Mouse (Mus musculus) CH12.LX (cell line): Measurements from ENCODE around the gene Baz2b. TPM values are rescaled to one million over a fixed set of nuclear protein-coding genes. Genes with fewer than 3 reads are reported as not detected.

Source experiments
- DNase-seq: peaks from one replicate; pipeline ENCODE4 v3.0.0-alpha.2; 2013; ENCODE audit errors: extremely low read depth
- H3K27ac ChIP-seq: 2 replicates; pipeline ENCODE4 v1.5.1; 2012; ENCODE audit warnings: low read depth, mild to moderate bottlenecking, control low read depth, moderate library complexity; ENCODE audit not compliant: insufficient read depth
- H3K27me3 ChIP-seq: replicated peaks from 2 replicates; pipeline ENCODE3; 2012; ENCODE audit warnings: inconsistent platforms
- H3K36me3 ChIP-seq, 2 experiments: replicated peaks in 1 of 2; 2 replicates each; pipeline versions ENCODE3 to v1.6.1; 2012; ENCODE audit warnings: inconsistent platforms in 1 of 2, low read length in 1 of 2, mild to moderate bottlenecking in 1 of 2, mixed read lengths in 1 of 2, moderate library complexity in 1 of 2; ENCODE audit not compliant: control insufficient read depth in 1 of 2, insufficient read depth in 1 of 2
- H3K4me1 ChIP-seq, 2 experiments: 2 replicates each; pipeline ENCODE4 v1.6.1; 2012; ENCODE audit warnings: inconsistent platforms in 1 of 2, moderate library complexity in 1 of 2; ENCODE audit not compliant: insufficient read depth in 2 of 2, control insufficient read depth in 1 of 2
- H3K4me2 ChIP-seq: 2 replicates; pipeline ENCODE4 v1.6.1; 2012; ENCODE audit warnings: low read depth, mild to moderate bottlenecking, control low read depth; ENCODE audit not compliant: poor library complexity, insufficient read depth, severe bottlenecking
- H3K4me3 ChIP-seq, 3 experiments: fragments of 150-350 bp in 1 of 3; sonication (generic) in 1 of 3; replicated peaks in 1 of 3; 2 replicates each; pipeline versions ENCODE3 to v1.5.1; 2011 to 2012; ENCODE audit warnings: low read depth in 2 of 3, low read length in 2 of 3, mild to moderate bottlenecking in 2 of 3, moderate library complexity in 2 of 3, control low read depth in 1 of 3, improper control_type of control experiment in 1 of 3, inconsistent platforms in 1 of 3, mixed read lengths in 1 of 3; ENCODE audit not compliant: poor library complexity in 1 of 3
- H3K79me2 ChIP-seq: replicated peaks from 2 replicates; pipeline ENCODE4 v1.6.1; 2012; ENCODE audit warnings: mild to moderate bottlenecking, moderate library complexity; ENCODE audit not compliant: control insufficient read depth, poor library complexity, insufficient read depth, severe bottlenecking; ENCODE audit errors: extremely low read depth
- H3K9ac ChIP-seq: 2 replicates; pipeline ENCODE4 v1.6.1; 2012; ENCODE audit warnings: low read depth, mild to moderate bottlenecking, control low read depth, moderate library complexity; ENCODE audit not compliant: insufficient read depth
- H3K9me3 ChIP-seq: replicated peaks from 2 replicates; pipeline ENCODE3; 2012; ENCODE audit warnings: low read length, inconsistent platforms, mixed read lengths
- BHLHE40 ChIP-seq: IDR thresholded peaks from 2 replicates; pipeline ENCODE4 v1.6.1; 2011; ENCODE audit warnings: mild to moderate bottlenecking, low read depth, low read length, improper control_type of control experiment
- CHD1 ChIP-seq: IDR thresholded peaks from 2 replicates; pipeline ENCODE4 v1.6.1; 2012; ENCODE audit warnings: low read depth, low read length, improper control_type of control experiment, inconsistent platforms
- CTCF ChIP-seq, 2 experiments: IDR thresholded peaks in 1 of 2; conservative IDR thresholded peaks in 1 of 2; 2 replicates each; pipeline ENCODE4 v1.5.1; 2011 to 2012; ENCODE audit warnings: low read depth in 2 of 2, low read length in 2 of 2, improper control_type of control experiment in 1 of 2, inconsistent platforms in 1 of 2, mild to moderate bottlenecking in 1 of 2, moderate library complexity in 1 of 2
- ELF1 ChIP-seq: IDR thresholded peaks from 2 replicates; pipeline ENCODE4 v1.6.1; 2014; ENCODE audit warnings: low read depth, mild to moderate bottlenecking, inconsistent platforms, low read length, improper control_type of control experiment
- GABPA ChIP-seq: IDR thresholded peaks from 2 replicates; pipeline ENCODE4 v1.6.1; 2012; ENCODE audit warnings: low read depth, low read length, improper control_type of control experiment, inconsistent platforms; ENCODE audit not compliant: insufficient replicate concordance
- IRF4 ChIP-seq: IDR thresholded peaks from 2 replicates; pipeline ENCODE4 v1.6.1; 2014; ENCODE audit warnings: low read depth, mild to moderate bottlenecking, inconsistent platforms, low read length, improper control_type of control experiment
- KAT2A ChIP-seq: IDR thresholded peaks from 2 replicates; pipeline ENCODE4 v1.6.1; 2012; ENCODE audit warnings: low read length, improper control_type of control experiment, inconsistent platforms; ENCODE audit not compliant: insufficient replicate concordance
- MAFK ChIP-seq: IDR thresholded peaks from 2 replicates; pipeline ENCODE4 v1.6.1; 2011; ENCODE audit warnings: low read length, improper control_type of control experiment; ENCODE audit not compliant: insufficient replicate concordance
- MEF2A ChIP-seq: IDR thresholded peaks from 2 replicates; pipeline ENCODE4 v1.6.1; 2014; ENCODE audit warnings: low read depth, mild to moderate bottlenecking, inconsistent platforms, low read length, improper control_type of control experiment, borderline replicate concordance
- MYC ChIP-seq: IDR thresholded peaks from 2 replicates; pipeline ENCODE4 v1.6.1; 2011; ENCODE audit warnings: low read depth, mild to moderate bottlenecking, improper control_type of control experiment, low read length
- NELFE ChIP-seq: IDR thresholded peaks from 2 replicates; pipeline ENCODE4 v1.6.1; 2011; ENCODE audit warnings: low read depth, low read length, improper control_type of control experiment
- NRF1 ChIP-seq: IDR thresholded peaks from 2 replicates; pipeline ENCODE4 v1.6.1; 2014; ENCODE audit warnings: low read depth, mild to moderate bottlenecking, inconsistent platforms, low read length, improper control_type of control experiment, moderate library complexity
- RAD21 ChIP-seq: IDR thresholded peaks from 2 replicates; pipeline ENCODE4 v1.6.1; 2011; ENCODE audit warnings: low read depth, mild to moderate bottlenecking, low read length, improper control_type of control experiment, moderate library complexity
- SMC3 ChIP-seq: IDR thresholded peaks from 2 replicates; pipeline ENCODE4 v1.6.1; 2011; ENCODE audit warnings: low read depth, low read length, improper control_type of control experiment
- UBTF ChIP-seq: IDR thresholded peaks from 2 replicates; pipeline ENCODE4 v1.6.1; 2012; ENCODE audit warnings: low read depth, mild to moderate bottlenecking, inconsistent platforms, low read length, improper control_type of control experiment, moderate library complexity
- ZMIZ1 ChIP-seq: IDR thresholded peaks from 2 replicates; pipeline ENCODE4 v1.6.1; 2012; ENCODE audit warnings: low read depth, mild to moderate bottlenecking, inconsistent platforms, low read length, improper control_type of control experiment
- dilution Hi-C: fragments of 300-500 bp; cut with MboI; formaldehyde crosslinking; loops from 2 replicates; pipeline ENCODE4 v1.14.3; 2020; ENCODE audit warnings: low sequenced_read_pairs; ENCODE audit not compliant: extremely low pct_unique_long_range_greater_than_20kb, extremely low pct_ligation_motif_present
- in situ Hi-C: fragments of 300-500 bp; cut with MboI; formaldehyde crosslinking; loops from 3 replicates; pipeline ENCODE4 v1.14.3; 2019; ENCODE audit warnings: low sequenced_read_pairs, low pct_ligation_motif_present, low pct_unique_long_range_greater_than_20kb, mixed read lengths
- polyA plus RNA-seq: library from polyadenylated mRNA; unstranded; fragments of >175 nt; gene quantifications from 2 replicates; pipeline ENCODE4 v1.2.1, GENCODE M21; 2012; ENCODE audit warnings: low read depth; ENCODE audit not compliant: insufficient read length
- total RNA-seq, 2 experiments: library from RNA; depleted of rRNA; stranded (reverse); fragments of 300-350 nt in 1 of 2; fragments of >200 nt in 1 of 2; gene quantifications; 2 replicates each; pipeline ENCODE4 v1.2.3; 2012 to 2014

Baz2b gene
- total and polyA plus RNA-seq, 3 experiments, result 17.3 to 36.3 (median 31.9) TPM

- no peak for TF ChIP-seq UBTF
- TF ChIP-seq MAFK, result no peak
- TF ChIP-seq RAD21, result no peak
- no peak for TF ChIP-seq BHLHE40
- no peak for TF ChIP-seq CHD1
Observed at GRCm38 (mm10) chr2:60045995-60046394, 163.6 kb downstream of the Baz2b start (continued).

- no peak overlapping the region for H3K9ac ChIP-seq
- DNase-seq, result no peak
- dilution Hi-C loops, result no loop called here
- no peak for TF ChIP-seq ZMIZ1
- peak; percentile 43 for TF ChIP-seq SMC3
- TF ChIP-seq CTCF (conservative IDR thresholded peaks at IDR 0.05 in 1 of 2, IDR thresholded peaks at IDR 0.05 in 1 of 2; ENCODE audit: low read depth in 2 of 2, low read length in 2 of 2), result peak in 1 of 2 experiments; percentile 46; a peak in 2 of 4 replicates
- no peak for TF ChIP-seq GABPA
- TF ChIP-seq NRF1, result no peak
- no peak for TF ChIP-seq ELF1
- no peak for TF ChIP-seq CHD1
- TF ChIP-seq MYC, result no peak
- TF ChIP-seq RAD21, result peak; percentile 48
- no peak overlapping the region for H3K27ac ChIP-seq
- H3K4me3 ChIP-seq, result no peak overlapping the region
- in situ Hi-C loops, result no loop called here
- no peak overlapping the region for H3K4me2 ChIP-seq
- H3K36me3 ChIP-seq, result peaks cover 0 to 8% of the 10 kb centered on the region in 2 experiments
- no peaks in the 10 kb centered on the region for H3K27me3 ChIP-seq
- H3K79me2 ChIP-seq, result no peaks in the 10 kb centered on the region
- H3K9me3 ChIP-seq, result no peaks in the 10 kb centered on the region
- peaks cover 7 to 25% of the 10 kb centered on the region in 2 experiments for H3K4me1 ChIP-seq
Observed at GRCm38 (mm10) chr2:60044988-60045387, 164.7 kb downstream of the Baz2b start.

- Histone ChIP-seq H3K27ac (no peak overlapping the region), H3K4me3 (no peak overlapping the region), H3K4me1 (peaks cover 10 to 21% of the 10 kb centered on the region in 2 experiments), H3K36me3 (peaks cover 2 to 8% of the 10 kb centered on the region in 2 experiments), H3K9ac (no peak overlapping the region), H3K79me2 (no peaks in the 10 kb centered on the region), H3K27me3 (no peaks in the 10 kb centered on the region), H3K9me3 (no peaks in the 10 kb centered on the region), H3K4me2 (no peak overlapping the region)
- dilution Hi-C loops, result no loop called here
- DNase-seq, result no peak
- TF ChIP-seq NELFE (no peak), CTCF (conservative IDR thresholded peaks at IDR 0.05 in 1 of 2, IDR thresholded peaks at IDR 0.05 in 1 of 2; ENCODE audit: low read depth in 2 of 2, low read length in 2 of 2) (peak in 1 of 2 experiments; percentile 46; a peak in 1 of 4 replicates), IRF4 (no peak), RAD21 (peak; percentile 27), KAT2A (no peak), NRF1 (no peak), CHD1 (no peak), SMC3 (peak; percentile 26; the same call in 1 of the 2 replicates), MEF2A (no peak)
- in situ Hi-C loops, result no loop called here
Observed at GRCm38 (mm10) chr2:60044540-60044939, 165.1 kb downstream of the Baz2b start.
